Mouse (Mus musculus): Measurements from ENCODE around the gene Ccdc34. TPM values are rescaled to one million over a fixed set of nuclear protein-coding genes. Genes with fewer than 3 reads are reported as not detected.
A peak's percentile ranks its signal among the peaks of the same experiment; 100 is the strongest.

The Ccdc34 gene
- total RNA-seq (2021) = 1 to 10 TPM; 3.8 to 4.1 TPM
- long read RNA-seq, experiment 1, transcript Ccdc34-201 (6 exons, 2,070 nt) = major isoform, 18 of 21 reads
- long read RNA-seq, experiment 1, partial matches to known transcripts = 1 of 21 reads
- long read RNA-seq, experiment 1, other reads (novel, unspliced or antisense) = 1 of 21 reads
- long read RNA-seq, experiment 2, transcript Ccdc34-201 (6 exons, 2,070 nt) = major isoform, 9 of 11 reads
- long read RNA-seq, experiment 2, partial matches to known transcripts = 1 of 11 reads
- long read RNA-seq, experiment 2, other reads (novel, unspliced or antisense) = 0 of 11 reads

- DNase-seq = peak; percentile 92 to 94
Observed at GRCm38 (mm10) chr2:110017616-110018505, at the start of gene Ccdc34. Gene Ccdc34, plus strand, starts transcription at chr2:110017817.

- no peak for DNase-seq
Observed at GRCm38 (mm10) chr2:109969381-109969780, 48.2 kb upstream of the Ccdc34 start.

DNA sequence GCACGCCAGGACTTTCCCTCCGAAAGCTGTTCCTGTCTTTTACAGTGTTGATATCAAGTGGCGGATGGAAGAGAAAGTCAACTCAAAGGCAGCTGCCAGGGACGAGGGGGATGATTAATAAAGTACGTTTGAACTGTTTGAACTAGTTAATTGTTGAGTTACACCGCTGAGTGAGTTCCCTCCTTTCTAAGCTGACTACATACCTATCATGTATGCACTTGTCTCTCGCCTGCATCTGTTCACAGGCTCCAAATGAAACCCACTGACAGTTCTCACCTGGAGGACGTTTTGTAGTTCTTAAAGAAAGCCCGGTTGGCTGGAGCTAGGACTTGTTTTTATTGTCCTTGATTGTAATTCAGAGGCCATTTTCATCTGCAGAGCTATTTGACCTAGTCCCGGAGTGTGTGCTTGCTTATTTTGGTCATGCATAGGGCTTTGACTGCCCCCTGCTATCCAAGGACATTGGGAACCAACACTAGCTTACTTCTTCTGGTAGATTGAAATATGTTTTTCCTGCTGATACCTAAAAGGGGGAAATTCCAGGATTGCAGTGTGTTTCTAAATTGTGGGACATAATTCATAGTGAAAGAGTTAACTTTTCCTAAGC, 47.6 kb upstream of the Ccdc34 start:
- DNase-seq = no peak

DNA sequence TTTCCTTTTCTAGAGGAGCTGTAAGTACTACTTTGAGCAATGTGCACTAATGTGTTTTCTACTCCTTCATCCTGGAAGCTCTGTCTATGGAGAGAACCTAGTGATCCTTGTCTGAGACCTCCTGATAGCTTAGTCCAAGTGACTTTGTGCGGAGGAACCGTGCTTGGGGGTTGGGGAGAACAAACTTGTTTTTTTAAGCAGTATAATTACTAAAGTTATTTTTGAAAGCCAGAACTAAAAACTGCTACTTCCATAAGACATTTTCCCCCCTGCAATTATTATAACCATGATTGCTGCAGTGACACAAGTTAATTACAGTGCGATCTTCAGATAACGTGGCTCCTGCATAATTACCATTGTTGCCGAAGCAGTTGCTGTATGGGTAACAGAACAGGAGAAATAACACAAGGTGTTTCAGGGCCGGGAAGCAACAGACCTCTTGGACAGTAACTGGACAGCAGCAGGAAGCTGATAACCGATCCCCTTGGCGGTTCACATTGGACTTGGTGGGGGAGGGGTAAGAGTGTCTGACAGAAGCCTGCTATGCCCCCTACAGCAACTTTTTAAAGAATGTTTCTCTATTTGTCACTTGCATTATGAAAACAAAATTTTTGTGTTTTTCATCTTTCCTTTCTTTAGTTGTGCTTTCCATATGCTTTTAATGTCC, 46.7 kb upstream of the Ccdc34 start:
- peak in 1 of 2 experiments; percentile 29 for DNase-seq

GRCm38 (mm10) chr2:109972310-109972709, 45.3 kb upstream of the Ccdc34 start:
- no peak for DNase-seq

DNA sequence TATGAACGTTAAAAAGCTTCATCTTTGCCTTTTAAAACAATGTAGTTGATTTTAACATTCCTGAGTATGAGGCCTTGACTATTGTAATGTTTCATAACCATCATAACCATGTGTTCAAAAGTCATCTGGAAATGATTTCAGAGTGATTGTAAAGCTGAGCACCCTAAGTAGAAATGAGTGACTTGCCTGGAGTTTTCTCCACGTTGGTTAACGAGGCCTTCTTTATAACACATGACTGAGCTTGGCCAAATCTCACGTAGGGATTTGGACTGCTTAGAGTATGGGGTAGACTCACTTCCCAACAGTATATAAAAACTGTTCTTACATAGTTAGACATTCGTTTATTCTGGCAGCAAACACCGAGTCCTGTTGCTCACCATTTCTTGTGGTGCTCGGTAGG, 44.7 kb upstream of the Ccdc34 start:
- no peak for DNase-seq

DNA sequence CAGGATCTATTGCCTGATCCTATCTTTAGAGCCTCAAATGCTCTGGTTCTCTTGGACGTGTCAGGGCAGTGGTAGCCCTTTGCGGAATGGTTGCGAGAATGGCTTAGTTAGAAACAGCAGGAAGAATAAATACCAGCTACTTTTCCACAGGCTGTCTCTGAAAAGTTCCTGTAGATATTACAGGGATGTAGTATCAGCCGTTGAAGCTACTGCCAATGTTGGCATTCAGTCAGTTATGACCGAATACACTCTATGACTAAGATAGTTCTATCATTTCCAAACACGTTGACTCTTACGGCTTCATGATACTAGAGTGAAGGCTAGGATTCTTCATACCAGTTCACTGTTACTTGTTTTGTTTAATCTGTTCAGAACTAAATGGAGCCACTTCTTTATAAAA, 42.8 kb upstream of the Ccdc34 start:
- DNase-seq = peak in 1 of 2 experiments; percentile 43

DNA sequence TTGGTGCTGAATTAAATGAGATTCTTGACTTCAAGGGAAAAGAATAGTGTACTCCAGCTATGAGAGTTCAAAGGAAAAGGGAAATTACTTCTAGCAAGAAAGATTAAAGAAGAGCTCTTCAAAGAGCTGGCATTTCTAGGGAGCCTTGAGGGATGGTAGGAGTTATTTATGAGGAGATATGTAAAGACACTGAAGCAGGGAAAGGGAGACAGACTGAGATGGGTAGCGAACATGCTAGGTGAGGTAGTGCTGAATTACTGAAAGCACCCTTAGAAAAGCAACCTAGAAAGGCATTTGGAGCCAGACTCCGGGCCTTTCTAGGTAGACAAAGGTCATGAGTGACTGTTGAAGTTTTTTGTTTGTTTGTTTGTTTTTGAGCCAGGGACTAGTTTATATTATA, 41.4 kb upstream of the Ccdc34 start:
- DNase-seq = no peak

GRCm38 (mm10) chr2:109977322-109977721, 40.3 kb upstream of the Ccdc34 start:
- no peak for DNase-seq

GRCm38 (mm10) chr2:109979209-109979608, 38.4 kb upstream of the Ccdc34 start:
- peak; percentile 57 to 59 for DNase-seq

DNA sequence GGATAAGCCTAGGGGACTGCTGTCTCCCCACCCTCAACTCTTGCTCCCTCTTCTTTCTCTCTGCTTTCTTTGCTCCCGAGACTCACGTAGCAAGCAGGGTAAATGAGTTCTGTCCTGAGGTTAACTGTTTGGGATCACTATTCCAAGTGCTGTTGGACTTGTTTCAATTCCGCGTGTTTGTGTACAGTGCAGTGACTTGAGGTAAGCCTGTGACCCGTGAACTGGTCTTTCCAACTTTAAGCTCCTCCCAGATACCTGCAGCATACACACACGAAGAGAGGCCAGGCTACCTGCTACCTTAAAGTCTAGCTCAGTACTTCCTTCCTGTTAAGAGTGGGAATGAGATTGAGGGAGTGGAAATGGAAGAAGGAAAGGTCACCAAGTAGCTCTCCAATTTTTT, 34.2 kb upstream of the Ccdc34 start:
- no peak for DNase-seq

DNA sequence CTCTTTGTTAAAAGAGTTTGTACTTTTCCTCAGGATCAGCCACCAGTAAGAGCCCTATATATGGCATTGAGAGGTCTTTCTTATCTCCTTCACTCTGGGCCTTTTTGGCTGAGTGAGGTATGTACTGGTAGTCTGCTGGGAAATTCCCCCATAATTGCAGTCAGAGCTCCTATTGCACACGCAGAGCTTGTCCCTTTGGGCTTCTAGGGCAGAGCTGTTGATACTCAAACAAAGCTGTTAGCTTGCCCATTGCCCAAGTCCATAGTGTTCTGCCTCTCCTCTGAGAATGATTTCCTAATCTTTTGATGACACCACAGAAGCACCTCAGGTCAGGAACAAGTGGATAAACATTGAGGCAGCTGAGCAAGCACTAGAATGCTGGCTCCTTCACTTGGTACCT, 32.7 kb upstream of the Ccdc34 start:
- DNase-seq = no peak

- DNase-seq = no peak
Observed at GRCm38 (mm10) chr2:109985560-109985959, 32.1 kb upstream of the Ccdc34 start.

GRCm38 (mm10) chr2:109986036-109986785, 31.4 kb upstream of the Ccdc34 start:
- DNase-seq = no peak

GRCm38 (mm10) chr2:109987946-109988345, 29.7 kb upstream of the Ccdc34 start:
- no peak for DNase-seq

GRCm38 (mm10) chr2:109989196-109989595, 28.4 kb upstream of the Ccdc34 start:
- DNase-seq = no peak

DNA sequence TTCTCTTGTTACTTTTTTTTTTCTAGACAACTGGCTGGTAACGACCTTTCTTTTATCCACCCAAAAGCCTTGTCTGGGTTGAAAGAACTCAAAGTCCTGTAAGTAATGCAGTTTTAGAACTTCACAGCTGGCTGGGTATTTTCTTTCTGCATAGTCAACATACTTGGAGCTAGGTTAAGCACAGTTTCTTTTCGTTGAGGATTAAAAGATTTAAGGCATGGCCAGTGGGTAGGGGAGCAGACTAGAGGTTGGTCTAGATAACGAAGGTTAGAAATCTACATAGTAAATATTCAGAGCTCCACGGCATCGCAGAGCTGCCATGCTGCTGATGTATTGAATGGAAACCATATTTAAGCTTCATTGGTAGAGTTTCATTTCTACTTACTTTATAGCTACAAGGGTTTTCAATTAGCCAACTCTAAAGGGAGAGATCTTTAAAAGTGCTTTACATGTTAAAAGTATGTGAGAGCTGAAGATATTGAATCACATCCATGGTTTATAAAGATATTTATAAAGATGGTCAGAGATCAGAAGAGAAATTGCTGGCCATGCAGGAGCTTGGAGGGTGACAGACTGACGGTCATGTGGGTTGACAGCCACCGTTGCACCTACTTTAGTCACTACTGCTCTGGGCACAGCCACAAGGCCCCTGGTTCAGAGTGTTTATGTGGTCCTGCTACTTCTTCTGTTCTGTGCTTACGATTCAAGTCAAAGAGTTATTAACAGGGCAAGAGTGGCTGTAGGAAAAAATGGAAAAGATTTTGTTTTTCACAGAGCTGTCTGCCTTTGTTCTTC, 27.7 kb upstream of the Ccdc34 start:
- no peak for DNase-seq

DNA sequence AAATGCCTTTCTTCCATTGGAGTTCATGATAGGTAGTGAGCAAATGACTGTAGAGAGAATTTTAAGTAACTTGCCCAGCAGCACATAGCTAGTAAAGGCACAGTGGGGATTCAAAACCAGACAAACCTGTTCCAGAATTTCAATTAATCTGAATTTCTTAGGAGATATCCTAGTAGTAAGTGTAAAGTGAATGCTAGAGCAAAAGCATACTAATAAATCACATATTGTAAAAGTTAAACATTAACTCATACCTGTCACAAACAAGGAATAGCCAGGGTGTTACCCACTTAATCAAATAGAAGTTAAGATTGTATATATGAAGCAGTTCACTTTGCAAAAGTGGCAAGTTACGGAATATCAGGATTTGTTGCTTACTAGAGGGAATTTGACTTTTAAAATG, 25.9 kb upstream of the Ccdc34 start:
- no peak for DNase-seq

DNA sequence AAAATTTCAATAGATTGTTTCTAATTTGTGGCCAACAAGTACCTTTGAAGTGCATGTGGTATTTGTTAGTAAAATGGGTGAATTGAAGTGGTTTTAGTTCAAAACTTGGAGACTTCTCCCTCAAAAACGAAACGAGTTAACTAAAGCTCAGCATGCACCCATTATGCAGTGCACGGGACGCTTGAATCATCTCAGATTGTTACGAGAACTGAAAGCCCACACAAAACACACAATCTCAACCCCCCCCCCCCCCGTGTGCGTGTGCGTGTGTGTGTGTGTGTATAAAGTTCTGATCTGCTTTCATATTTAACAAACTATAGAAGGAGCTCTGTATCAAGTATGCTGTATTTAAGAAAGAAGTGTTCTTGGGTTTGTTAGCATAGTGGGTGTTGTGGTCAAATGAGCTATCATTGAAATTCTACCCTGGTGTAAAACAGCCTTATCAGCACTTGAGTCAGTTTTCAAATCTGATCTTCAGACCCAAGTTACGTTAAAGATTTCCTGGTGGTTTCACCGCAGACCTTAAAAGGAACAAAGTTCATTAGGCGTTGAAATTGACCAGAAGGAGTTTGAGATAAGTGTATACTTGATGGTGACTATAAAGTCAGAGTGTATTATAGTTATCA, 25.1 kb upstream of the Ccdc34 start:
- DNase-seq = no peak

DNA sequence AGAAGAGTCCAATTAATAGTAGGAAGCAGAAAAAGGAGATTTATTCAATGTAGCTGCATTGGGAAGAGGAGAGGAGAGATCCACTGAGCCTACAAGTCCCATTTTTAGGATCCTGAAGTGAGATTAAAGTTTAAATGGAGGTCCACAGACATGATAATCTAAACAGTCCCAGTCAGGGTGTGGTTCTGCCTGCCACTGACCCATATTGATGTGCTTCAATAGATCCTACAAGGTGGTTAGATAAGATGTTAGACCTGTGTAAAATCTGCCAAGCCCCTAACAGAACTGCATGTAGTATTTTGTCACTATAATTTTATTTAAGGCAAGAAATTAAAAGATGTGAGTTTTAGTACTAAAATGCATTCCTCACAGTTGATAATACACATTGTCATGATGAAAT, 24.2 kb upstream of the Ccdc34 start:
- DNase-seq = no peak

All from heart, adult 18-20 months (tissue).